Mouse (Mus musculus) bone marrow, adult 2 months (tissue): ENCODE results near the gene Disp1.

Experiments used
- CTCF ChIP-seq: fragments of 200-500 bp; IDR thresholded peaks from 2 replicates; pipeline ENCODE4 v1.5.1; 2011; ENCODE audit warnings: low read length, control low read depth; ENCODE audit not compliant: control insufficient read depth, insufficient read depth
- POLR2A ChIP-seq: fragments of 200-500 bp; IDR thresholded peaks from 2 replicates; pipeline ENCODE4 v1.6.1; 2011; ENCODE audit warnings: low read depth, mild to moderate bottlenecking, control low read depth, low read length, borderline replicate concordance; ENCODE audit not compliant: control insufficient read depth

GRCm38 (mm10) chr1:183233679-183234174 lies 12.4 kb upstream of the Disp1 start:
- TF ChIP-seq CTCF (no peak), POLR2A (no peak)
